9 mouse cellular contexts compared by ENCODE assay signal in the genomic region with DNA sequence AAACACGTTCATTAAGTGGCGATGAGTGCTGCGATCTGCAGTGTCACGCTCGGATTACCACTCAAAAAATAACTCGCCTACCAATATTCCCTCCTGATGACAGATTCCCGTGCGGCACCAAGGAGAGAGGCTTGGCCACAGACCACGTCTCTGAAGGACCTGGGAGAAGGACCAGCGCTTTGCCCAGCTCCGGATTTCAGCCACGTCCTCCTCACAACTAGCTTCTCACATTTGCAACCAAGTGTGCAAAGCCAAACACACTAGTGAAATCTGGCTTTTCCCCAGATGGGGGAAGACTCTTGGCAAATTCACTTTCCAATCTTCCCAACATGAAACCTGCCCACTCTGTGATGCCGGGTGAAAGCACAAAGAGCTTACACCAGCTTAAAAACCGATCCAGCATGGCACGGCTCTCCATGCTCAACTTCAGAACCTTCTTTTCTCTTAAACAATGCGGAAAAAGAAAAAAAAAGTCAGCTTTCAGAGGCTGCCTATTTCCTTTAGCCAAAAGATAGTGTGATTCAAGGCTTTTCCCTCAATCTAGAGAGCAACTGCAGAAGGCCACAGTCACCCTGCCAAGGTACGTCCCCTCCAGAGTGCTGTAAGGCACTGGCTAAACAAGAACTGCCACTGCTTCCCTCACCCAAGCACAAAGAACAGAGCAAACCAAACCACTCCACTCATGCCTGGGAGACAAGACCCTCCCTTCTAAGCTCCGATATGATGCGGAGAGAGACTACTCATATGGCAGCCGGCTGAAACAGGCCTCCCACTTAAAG.
DNase-seq lines count a peak whose midpoint lies in the region; ATAC-seq lines count a peak whose summit lies in the region.
"Had no signal": no experiment of that assay in that cellular context is flagged by ENCODE, and none has a peak within 500 bp of the region (broad histone marks: within the 10 kb centered on the region; RNA-seq: fewer than 3 reads in every experiment).

No protein-coding gene starts in this region.

- H3K27ac ChIP-seq in lung, embryonic 16.5 days (ENCODE audit: low read length): peak overlapping the region; percentile 91
- 0 out of 2 replicates have a peak overlapping the region, but pooled peaks have one; percentile 10 for H3K27ac ChIP-seq in limb, embryonic 10.5 days
- H3K27ac ChIP-seq in stomach, embryonic 15.5 days: peak overlapping the region; percentile 37; the same call in 1 of the 2 replicates

- H3K9ac ChIP-seq in lung, embryonic 16.5 days (ENCODE audit: low read length): peak overlapping the region; percentile 91
- no peak overlapping the region; the same call in 1 of the 2 replicates for H3K9ac ChIP-seq in stomach, embryonic 15.5 days

- 57% methylated on average over 20 of the region's 20 CpGs for WGBS in lung, embryonic 16.5 days
- 78% methylated on average over 20 of the region's 20 CpGs for WGBS in limb, embryonic 10.5 days
- 65% methylated on average over 20 of the region's 20 CpGs for WGBS in stomach, embryonic 15.5 days

- ATAC-seq in lung, embryonic 16.5 days (ENCODE audit: low read depth): no peak
- ATAC-seq in stomach, embryonic 15.5 days (ENCODE audit: insufficient read depth, low FRiP score, low read depth): no peak
- no peak for ATAC-seq in cerebellum, adult (ENCODE audit: insufficient number of reproducible peaks, low FRiP score, low TSS enrichment)

- peak; percentile 56 for DNase-seq in adrenal gland, postnatal 10 days
- DNase-seq in adrenal gland, adult 18-20 months (ENCODE audit: low spot score in 2 of 2): no peak
- no peak for DNase-seq in lung, postnatal 10 days
- DNase-seq in limb, embryonic 10.5 days (ENCODE audit: low spot score): no peak
- DNase-seq in natural killer cell, adult 2 months (ENCODE audit: low spot score in 2 of 2): no peak
- DNase-seq: right cerebral cortex, postnatal 14 days had no signal

- peak overlapping the region; percentile 87 for H3K4me3 ChIP-seq in lung, embryonic 16.5 days (ENCODE audit: low read length)
- H3K4me3 ChIP-seq in limb, embryonic 10.5 days: 0 out of 2 replicates have a peak overlapping the region, but pooled peaks have one; percentile 2
- peak overlapping the region; percentile 68 for H3K4me3 ChIP-seq in stomach, embryonic 15.5 days (replicated peaks)

- H3K4me2 ChIP-seq in lung, embryonic 16.5 days (ENCODE audit: low read depth, low read length): peak overlapping the region; percentile 79
- H3K4me2 ChIP-seq in stomach, embryonic 15.5 days: peak overlapping the region; percentile 76

- no peaks in the 10 kb centered on the region for H3K9me3 ChIP-seq in lung, embryonic 16.5 days (ENCODE audit: control insufficient read depth, low read length)
- no peaks in the 10 kb centered on the region for H3K9me3 ChIP-seq in limb, embryonic 10.5 days (replicated peaks)
- no peaks in the 10 kb centered on the region for H3K9me3 ChIP-seq in stomach, embryonic 15.5 days

- 0 out of 2 replicates have a peak, but pooled peaks cover 2% of the 10 kb centered on the region for H3K36me3 ChIP-seq in lung, embryonic 16.5 days (ENCODE audit: control insufficient read depth, insufficient read depth, low read length)
- peaks cover 21% of the 10 kb centered on the region for H3K36me3 ChIP-seq in limb, embryonic 10.5 days
- H3K36me3 ChIP-seq in stomach, embryonic 15.5 days: no peaks in the 10 kb centered on the region; the same call in 1 of the 2 replicates

- no peaks in the 10 kb centered on the region for H3K27me3 ChIP-seq in lung, embryonic 16.5 days (ENCODE audit: control insufficient read depth, insufficient read depth, low read depth, low read length)
- H3K27me3 ChIP-seq in limb, embryonic 10.5 days (ENCODE audit: low read depth, poor library complexity, severe bottlenecking): peaks cover 50% of the 10 kb centered on the region
- no peaks in the 10 kb centered on the region for H3K27me3 ChIP-seq in stomach, embryonic 15.5 days (replicated peaks)

- H3K4me1 ChIP-seq in lung, embryonic 16.5 days (replicated peaks; ENCODE audit: control insufficient read depth, insufficient read depth, low read length): peaks cover 43% of the 10 kb centered on the region
- H3K4me1 ChIP-seq in limb, embryonic 10.5 days: peaks cover 94% of the 10 kb centered on the region
- peaks cover 21% of the 10 kb centered on the region; the same call in 1 of the 2 replicates for H3K4me1 ChIP-seq in stomach, embryonic 15.5 days

Comparison
In these comparisons a context has a peak if more than half of its experiments do, and no peak if none do; other contexts are left out.
1. H3K27ac ChIP-seq: peak in every context shown above with its lines; median percentile 91 in lung, embryonic 16.5 days; 37 in stomach, embryonic 15.5 days; 10 in limb, embryonic 10.5 days.
2. H3K4me3 ChIP-seq: peak in every context shown above with its lines; median percentile 87 in lung, embryonic 16.5 days; 68 in stomach, embryonic 15.5 days; 2 in limb, embryonic 10.5 days.